Mouse (Mus musculus) lung, adult 2 months (tissue): ENCODE measurements at regions not wholly inside any gene's neighbourhood (a gene's known extent, or its start where the extent isn't known, plus 50 kb on each side); places are given as distances from the start of the nearest gene placed in this dataset.

Experiments
- CTCF ChIP-seq: fragments of 200-500 bp; IDR thresholded peaks from 2 replicates; pipeline ENCODE4 v1.5.1; 2011; ENCODE audit warnings: mild to moderate bottlenecking, low read length, control low read depth; ENCODE audit not compliant: insufficient read depth
- POLR2A ChIP-seq: fragments of 200-500 bp; IDR thresholded peaks from 2 replicates; pipeline ENCODE4 v1.6.1; 2011; ENCODE audit warnings: low read depth, mild to moderate bottlenecking, control low read depth, low read length, borderline replicate concordance; ENCODE audit errors: extremely low read depth

DNA sequence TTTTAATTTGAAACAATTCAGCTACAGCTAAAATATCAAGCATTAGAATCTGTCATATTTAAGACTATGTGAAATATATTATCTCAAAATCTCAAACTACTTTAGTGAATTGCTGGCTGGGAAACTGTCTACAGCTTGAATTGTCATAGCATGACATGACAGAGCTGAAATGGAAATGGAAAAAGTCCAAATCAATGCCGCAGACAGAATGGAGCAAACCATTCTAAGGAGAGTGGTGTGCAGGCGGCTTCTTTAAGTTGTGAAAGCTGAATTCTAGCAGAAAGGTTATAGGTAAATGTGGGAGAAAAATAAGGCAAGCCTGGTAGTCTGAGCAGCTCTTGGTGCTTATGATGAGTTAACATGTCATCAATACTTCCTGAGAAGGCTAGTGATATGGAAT lies 518.9 kb upstream of the Alcam start:
- TF ChIP-seq POLR2A (no peak), CTCF (no peak)
